Mouse (Mus musculus) lung, postnatal 0 days (tissue): ENCODE data around the gene Tapt1.
"Not testable (repeated sequence)": the region's sequence is repeated elsewhere in the genome, so short reads cannot be mapped to it uniquely, and the experiment has no call there.

Source experiments
- CTCF ChIP-seq: IDR thresholded peaks from 2 replicates; pipeline ENCODE4 v1.5.1; 2016; ENCODE audit warnings: antibody characterized with exemption, mild to moderate bottlenecking
- EP300 ChIP-seq: IDR thresholded peaks from 2 replicates; pipeline ENCODE4 v1.6.1; 2016; ENCODE audit warnings: antibody characterized with exemption, mild to moderate bottlenecking, control low read depth

- TF ChIP-seq EP300, CTCF: not testable (repeated sequence)
These were observed 99.9 kb downstream of the Tapt1 start for GRCm38 (mm10) chr5:44126574-44126973.
